Mouse (Mus musculus) C3H10T1/2 (cell line): ENCODE results near the gene Kdsr. TPM values are rescaled to one million over a fixed set of nuclear protein-coding genes. Genes with fewer than 3 reads are reported as not detected.

ENCODE experiments used
- polyA plus RNA-seq, 2 experiments: library from polyadenylated mRNA; unstranded; fragments of >200 nt; fragmentation: generic; extraction: Trizol; gene quantifications; one replicate each; pipeline ENCODE4 v1.2.1; 2012; ENCODE audit warnings: missing spikeins in 2 of 2

Kdsr gene
- polyA plus RNA-seq, result 1 to 10 TPM in 1 of 2 experiments, under 1 TPM in 1; 0.74 to 4.9 TPM

DNA sequence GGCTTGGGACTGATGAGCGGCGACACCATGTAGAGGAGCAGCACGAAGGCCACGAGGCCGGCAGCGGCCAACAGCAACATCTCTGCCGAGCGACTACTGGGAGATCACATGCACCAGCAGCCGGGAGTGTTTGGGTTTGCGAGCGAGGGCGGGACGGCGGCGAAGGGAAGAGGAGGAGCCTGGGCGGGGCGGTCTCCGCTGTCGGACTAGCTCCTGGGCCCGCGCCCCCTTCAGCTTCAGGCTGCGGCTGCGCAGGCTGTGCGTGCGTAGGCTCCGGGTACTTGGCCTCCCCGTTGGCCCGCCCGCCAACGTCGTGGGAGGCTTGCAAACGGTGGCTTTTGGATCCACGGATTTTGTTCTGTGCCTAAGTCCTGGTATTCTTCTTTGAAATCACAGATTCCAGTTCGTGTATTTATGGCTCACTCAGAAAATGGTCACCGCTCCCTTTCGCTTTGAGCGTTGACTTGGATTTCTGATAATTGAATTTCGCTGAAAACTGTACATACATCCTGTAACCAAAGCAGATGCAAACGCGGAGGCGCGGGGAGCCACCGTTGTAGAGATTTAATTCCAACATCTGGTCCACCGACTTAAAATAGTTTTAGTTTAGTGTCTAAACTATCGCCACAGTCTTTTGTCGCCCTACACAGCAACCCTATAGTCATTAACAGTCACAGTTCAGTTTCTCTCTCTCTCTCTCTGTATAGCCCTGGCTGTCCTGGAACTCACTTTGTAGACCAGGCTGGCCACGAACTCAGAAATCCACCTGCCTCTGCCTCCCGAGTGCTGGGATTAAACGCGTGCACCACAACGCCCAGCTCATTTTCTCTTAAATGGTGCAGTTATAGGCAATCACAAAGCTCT is at the start of gene Kdsr:
Gene Kdsr (minus strand): TSS at position 156 of the 864 bp plus-strand sequence.

GRCm38 (mm10) chr1:106796542-106796924 is 37.0 kb upstream of the Kdsr start, which contains the start of gene Vps4b:
Vps4b (minus strand) TSS chr1:106796728.

GRCm38 (mm10) chr1:106713621-106714529 is 45.7 kb downstream of the Kdsr start, which contains the start of gene Bcl2:
Bcl2 (minus strand) TSS chr1:106714274.

Other genes with a start within 250 kb of the Kdsr start
- gene Bcl2, start 45.5 kb downstream of the Kdsr start, polyA plus RNA-seq, result under 1 TPM; 0.50 to 0.96 TPM
- 10 to 100 TPM in 1 of 2 experiments, 1 to 10 TPM in 1; 1.1 to 12.8 TPM for gene Vps4b, start 37.0 kb upstream of the Kdsr start, polyA plus RNA-seq
- gene Serpinb5, start 101.4 kb upstream of the Kdsr start, polyA plus RNA-seq, result not detected
- not detected for gene Serpinb12, start 174.7 kb upstream of the Kdsr start, polyA plus RNA-seq
- not detected for gene Serpinb13, start 221.3 kb upstream of the Kdsr start, polyA plus RNA-seq